Mouse (Mus musculus): ENCODE measurements around the gene Irs2. TPM values are rescaled to one million over a fixed set of nuclear protein-coding genes. Genes with fewer than 3 reads are reported as not detected.

Irs2 gene
- polyA plus RNA-seq, 1 experiment from 2014 or later = 2.3 TPM

GRCm38 (mm10) chr8:11005460-11006275, 2.6 kb downstream of the Irs2 start:
- no peaks in the 10 kb centered on the region for H3K27me3 ChIP-seq (ENCODE audit: control insufficient read depth, insufficient read depth, low read length)
- peak overlapping the region; percentile 89 for H3K9ac ChIP-seq (ENCODE audit: low read length)
- ATAC-seq (replicated peaks; ENCODE audit: extremely low read depth, insufficient read depth, low FRiP score) = no peak
- no peaks in the 10 kb centered on the region for H3K36me3 ChIP-seq (ENCODE audit: control insufficient read depth, insufficient read depth)
- H3K4me2 ChIP-seq (ENCODE audit: low read depth, low read length) = peak overlapping the region; percentile 89
- peak overlapping the region; percentile 80 for H3K4me3 ChIP-seq (ENCODE audit: low read length)
- H3K9me3 ChIP-seq (replicated peaks; ENCODE audit: control insufficient read depth, low read length) = no peaks in the 10 kb centered on the region
- 81% methylated on average over 26 of the region's 26 CpGs for WGBS
- H3K4me1 ChIP-seq (ENCODE audit: control insufficient read depth, insufficient read depth, low read length) = peaks cover 51% of the 10 kb centered on the region
- H3K27ac ChIP-seq (ENCODE audit: low read length) = no peak overlapping the region

DNA sequence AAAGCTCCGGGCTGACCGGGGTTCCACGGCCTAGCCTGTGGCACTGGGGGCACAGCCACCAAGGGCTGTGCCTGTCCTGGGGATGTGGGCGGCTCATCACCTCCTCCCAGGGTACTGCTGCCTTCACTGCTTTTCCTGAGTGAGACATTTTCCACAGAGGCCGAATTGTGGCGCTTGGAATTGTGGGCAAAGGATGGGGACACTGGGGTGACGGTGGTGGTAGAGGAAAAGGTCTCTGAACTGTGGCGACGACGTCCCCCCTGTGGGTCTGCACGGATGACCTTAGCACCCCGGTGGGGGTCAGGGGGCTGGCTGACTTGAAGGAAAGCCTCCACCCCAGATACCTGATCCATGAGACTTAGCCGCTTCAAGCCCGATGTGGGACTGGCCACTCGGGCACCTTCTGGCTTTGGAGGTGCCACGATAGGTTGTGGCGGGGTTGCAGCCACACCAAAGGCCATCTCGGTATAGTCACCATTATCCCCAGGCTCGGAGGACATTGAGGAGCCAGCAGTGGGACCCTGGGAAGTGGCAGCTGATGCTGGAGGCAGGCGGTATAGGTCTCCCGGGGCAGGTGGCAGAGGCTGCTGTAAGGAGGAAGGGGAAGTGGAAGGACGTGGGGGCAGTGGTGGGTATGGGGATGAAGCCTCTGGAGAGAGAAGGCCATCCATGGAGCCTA, 3.3 kb downstream of the Irs2 start:
- whole genome bisulfite sequencing = 66% methylated on average over 22 of the region's 22 CpGs
- Histone ChIP-seq H3K27ac (ENCODE audit: low read length) (peak overlapping the region; percentile 56; the same call in 1 of the 2 replicates), H3K27me3 (ENCODE audit: control insufficient read depth, insufficient read depth, low read length) (no peaks in the 10 kb centered on the region), H3K36me3 (ENCODE audit: control insufficient read depth, insufficient read depth) (no peaks in the 10 kb centered on the region), H3K4me1 (ENCODE audit: control insufficient read depth, insufficient read depth, low read length) (peaks cover 51% of the 10 kb centered on the region), H3K9me3 (replicated peaks; ENCODE audit: control insufficient read depth, low read length) (no peaks in the 10 kb centered on the region), H3K9ac (ENCODE audit: low read length) (peak overlapping the region; percentile 73), H3K4me3 (ENCODE audit: low read length) (peak overlapping the region; percentile 80), H3K4me2 (ENCODE audit: low read depth, low read length) (peak overlapping the region; percentile 89)
- no peak for ATAC-seq (replicated peaks; ENCODE audit: extremely low read depth, insufficient read depth, low FRiP score)

DNA sequence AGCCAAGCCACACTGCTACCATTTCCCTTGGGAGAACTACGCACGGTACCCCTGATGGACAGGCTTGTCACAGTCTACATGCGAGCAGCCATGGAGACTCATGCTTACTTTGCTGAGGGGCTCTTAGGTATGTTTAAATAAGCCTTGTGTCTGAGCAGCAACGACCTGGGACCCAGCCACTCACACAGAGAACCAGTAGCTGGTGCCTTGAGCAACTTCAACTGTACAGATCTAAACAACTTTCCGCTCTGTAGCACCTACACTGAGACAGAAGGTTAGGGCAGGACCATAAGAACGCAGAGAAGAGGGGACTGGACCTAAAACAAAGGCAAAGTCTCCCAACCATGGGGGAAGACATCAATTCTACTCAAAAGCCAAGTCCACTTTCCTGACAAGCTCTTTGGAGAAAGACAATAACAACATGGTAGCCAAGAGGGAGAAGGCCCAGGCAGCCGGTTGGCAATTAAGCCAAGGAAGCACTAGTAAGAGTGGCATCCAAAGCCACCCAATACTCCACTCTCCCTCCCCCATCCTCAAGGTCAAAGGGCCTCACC, 4.3 kb downstream of the Irs2 start:
- 36% methylated on average over 7 of the region's 7 CpGs for WGBS
- H3K4me1 ChIP-seq (ENCODE audit: control insufficient read depth, insufficient read depth, low read length) = peaks cover 54% of the 10 kb centered on the region

GRCm38 (mm10) chr8:11003253-11003652, 5.0 kb downstream of the Irs2 start:
- no peaks in the 10 kb centered on the region for H3K27me3 ChIP-seq (ENCODE audit: control insufficient read depth, insufficient read depth, low read length)
- peak overlapping the region; percentile 80 for H3K4me3 ChIP-seq (ENCODE audit: low read length)
- H3K27ac ChIP-seq (ENCODE audit: low read length) = peak overlapping the region; percentile 56
- no peak for ATAC-seq (replicated peaks; ENCODE audit: extremely low read depth, insufficient read depth, low FRiP score)
- WGBS = 18% methylated on average over 6 of the region's 6 CpGs
- peak overlapping the region; percentile 89 for H3K4me2 ChIP-seq (ENCODE audit: low read depth, low read length)
- peaks cover 54% of the 10 kb centered on the region for H3K4me1 ChIP-seq (ENCODE audit: control insufficient read depth, insufficient read depth, low read length)
- H3K36me3 ChIP-seq (ENCODE audit: control insufficient read depth, insufficient read depth) = peaks cover 4% of the 10 kb centered on the region
- H3K9me3 ChIP-seq (replicated peaks; ENCODE audit: control insufficient read depth, low read length) = no peaks in the 10 kb centered on the region
- H3K9ac ChIP-seq (ENCODE audit: low read length) = peak overlapping the region; percentile 73

More for the DNA sequence above, 4.3 kb downstream of the Irs2 start:
- Histone ChIP-seq H3K27ac (ENCODE audit: low read length) (peak overlapping the region; percentile 56), H3K27me3 (ENCODE audit: control insufficient read depth, insufficient read depth, low read length) (no peaks in the 10 kb centered on the region), H3K4me3 (ENCODE audit: low read length) (peak overlapping the region; percentile 80), H3K36me3 (ENCODE audit: control insufficient read depth, insufficient read depth) (no peaks in the 10 kb centered on the region), H3K9me3 (replicated peaks; ENCODE audit: control insufficient read depth, low read length) (no peaks in the 10 kb centered on the region), H3K4me2 (ENCODE audit: low read depth, low read length) (peak overlapping the region; percentile 89), H3K9ac (ENCODE audit: low read length) (peak overlapping the region; percentile 73)
- no peak for ATAC-seq (replicated peaks; ENCODE audit: extremely low read depth, insufficient read depth, low FRiP score)

DNA sequence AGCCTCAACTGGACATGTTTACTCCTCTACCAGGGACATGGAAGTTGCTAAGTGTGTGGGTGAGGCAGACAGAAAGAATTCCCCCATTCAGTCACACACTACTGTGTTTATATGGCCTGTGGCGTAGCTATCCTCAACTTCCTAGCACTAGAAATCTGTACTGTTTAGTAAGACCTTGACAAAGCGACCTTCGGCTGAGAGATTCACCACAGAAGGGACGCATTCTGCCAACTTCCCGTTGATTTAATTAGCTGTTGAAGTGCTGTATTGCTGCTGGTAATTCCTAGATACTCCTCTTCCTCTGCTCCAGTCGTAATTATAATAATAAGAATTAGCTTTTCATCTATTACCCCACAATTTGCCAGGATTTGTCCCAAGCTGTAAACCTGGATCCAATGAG, 5.4 kb downstream of the Irs2 start:
- Histone ChIP-seq H3K4me2 (ENCODE audit: low read depth, low read length) (peak overlapping the region; percentile 89), H3K36me3 (ENCODE audit: control insufficient read depth, insufficient read depth) (peaks cover 6% of the 10 kb centered on the region), H3K27me3 (ENCODE audit: control insufficient read depth, insufficient read depth, low read length) (no peaks in the 10 kb centered on the region), H3K4me3 (ENCODE audit: low read length) (peak overlapping the region; percentile 80), H3K9me3 (replicated peaks; ENCODE audit: control insufficient read depth, low read length) (no peaks in the 10 kb centered on the region), H3K4me1 (ENCODE audit: control insufficient read depth, insufficient read depth, low read length) (peaks cover 54% of the 10 kb centered on the region), H3K9ac (ENCODE audit: low read length) (peak overlapping the region; percentile 73), H3K27ac (ENCODE audit: low read length) (peak overlapping the region; percentile 56)
- 27% methylated on average over 6 of the region's 6 CpGs for whole genome bisulfite sequencing
- ATAC-seq (replicated peaks; ENCODE audit: extremely low read depth, insufficient read depth, low FRiP score) = no peak

GRCm38 (mm10) chr8:11001062-11001549, 7.2 kb downstream of the Irs2 start:
- H3K36me3 ChIP-seq (ENCODE audit: control insufficient read depth, insufficient read depth) = peaks cover 6% of the 10 kb centered on the region
- no peaks in the 10 kb centered on the region for H3K27me3 ChIP-seq (ENCODE audit: control insufficient read depth, insufficient read depth, low read length)
- peak overlapping the region; percentile 89 for H3K4me2 ChIP-seq (ENCODE audit: low read depth, low read length)
- no peaks in the 10 kb centered on the region for H3K9me3 ChIP-seq (replicated peaks; ENCODE audit: control insufficient read depth, low read length)
- ATAC-seq (replicated peaks; ENCODE audit: extremely low read depth, insufficient read depth, low FRiP score) = 0 out of 2 replicates have a peak, but pooled peaks have one; percentile 19
- H3K4me3 ChIP-seq (ENCODE audit: low read length) = peak overlapping the region; percentile 80
- peak overlapping the region; percentile 47 for H3K9ac ChIP-seq (ENCODE audit: low read length)
- WGBS = 2% methylated on average over 6 of the region's 6 CpGs
- H3K4me1 ChIP-seq (ENCODE audit: control insufficient read depth, insufficient read depth, low read length) = peaks cover 59% of the 10 kb centered on the region
- H3K27ac ChIP-seq (ENCODE audit: low read length) = peak overlapping the region; percentile 68

DNA sequence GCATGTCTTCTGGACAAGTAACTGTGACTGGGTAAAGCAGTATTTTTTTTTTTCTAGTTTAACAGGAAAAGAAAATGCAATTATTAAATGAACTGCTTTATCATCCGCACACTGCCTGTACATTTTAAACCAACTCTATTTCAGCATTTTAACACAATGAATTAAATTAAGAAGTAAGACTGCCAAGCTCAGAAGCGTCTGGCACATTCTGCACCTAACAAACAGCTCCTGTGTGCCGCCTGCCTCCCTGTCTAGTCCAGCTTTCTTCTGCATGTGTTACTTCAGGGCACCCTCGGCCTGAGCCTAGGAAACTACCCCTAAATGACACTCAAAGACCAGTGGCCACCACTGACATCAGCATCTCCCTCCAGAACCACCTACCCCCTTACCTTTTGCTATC, 8.7 kb downstream of the Irs2 start:
- WGBS = 70% methylated on average over 4 of the region's 4 CpGs
- Histone ChIP-seq H3K4me1 (ENCODE audit: control insufficient read depth, insufficient read depth, low read length) (peaks cover 64% of the 10 kb centered on the region), H3K36me3 (ENCODE audit: control insufficient read depth, insufficient read depth) (peaks cover 6% of the 10 kb centered on the region), H3K27me3 (ENCODE audit: control insufficient read depth, insufficient read depth, low read length) (no peaks in the 10 kb centered on the region), H3K9me3 (replicated peaks; ENCODE audit: control insufficient read depth, low read length) (no peaks in the 10 kb centered on the region), H3K27ac (ENCODE audit: low read length) (no peak overlapping the region), H3K9ac (ENCODE audit: low read length) (no peak overlapping the region), H3K4me2 (ENCODE audit: low read depth, low read length) (no peak overlapping the region), H3K4me3 (ENCODE audit: low read length) (no peak overlapping the region)
- ATAC-seq (replicated peaks; ENCODE audit: extremely low read depth, insufficient read depth, low FRiP score) = no peak

DNA sequence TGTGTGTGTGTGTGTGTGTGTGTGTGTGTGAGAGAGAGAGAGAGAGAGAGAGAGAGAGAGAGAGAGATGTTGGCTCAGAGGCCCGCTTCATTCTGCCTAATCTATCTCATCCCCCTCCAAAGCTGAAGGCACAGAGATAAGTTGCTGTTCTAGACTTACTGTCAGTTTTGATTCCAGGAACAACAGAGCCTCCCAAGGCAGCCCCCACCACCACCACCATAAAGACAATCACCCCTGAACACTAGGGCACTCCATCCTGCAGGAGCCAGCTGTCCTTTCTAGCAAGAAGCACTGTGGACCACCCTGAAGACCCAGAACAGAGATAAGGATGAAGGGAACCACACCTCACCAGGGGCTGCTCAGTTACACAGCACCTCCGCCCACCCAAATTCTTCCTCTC, 12.0 kb downstream of the Irs2 start:
- Histone ChIP-seq H3K27ac (ENCODE audit: low read length) (peak overlapping the region; percentile 31; the same call in 1 of the 2 replicates), H3K9me3 (replicated peaks; ENCODE audit: control insufficient read depth, low read length) (no peaks in the 10 kb centered on the region), H3K4me3 (ENCODE audit: low read length) (no peak overlapping the region), H3K4me1 (ENCODE audit: control insufficient read depth, insufficient read depth, low read length) (peaks cover 57% of the 10 kb centered on the region), H3K9ac (ENCODE audit: low read length) (no peak overlapping the region), H3K4me2 (ENCODE audit: low read depth, low read length) (no peak overlapping the region), H3K27me3 (ENCODE audit: control insufficient read depth, insufficient read depth, low read length) (no peaks in the 10 kb centered on the region), H3K36me3 (ENCODE audit: control insufficient read depth, insufficient read depth) (peaks cover 13% of the 10 kb centered on the region)
- WGBS = 45% methylated on average over 2 of the region's 2 CpGs
- ATAC-seq (replicated peaks; ENCODE audit: extremely low read depth, insufficient read depth, low FRiP score) = no peak

Data from heart, embryonic 16.5 days (tissue).